Mouse (Mus musculus): ENCODE measurements around the gene Otop2. TPM values are rescaled to one million over a fixed set of nuclear protein-coding genes. Genes with fewer than 3 reads are reported as not detected.

The Otop2 gene
- polyA plus RNA-seq, 1 experiment from 2014 or later, result not detected

DNA sequence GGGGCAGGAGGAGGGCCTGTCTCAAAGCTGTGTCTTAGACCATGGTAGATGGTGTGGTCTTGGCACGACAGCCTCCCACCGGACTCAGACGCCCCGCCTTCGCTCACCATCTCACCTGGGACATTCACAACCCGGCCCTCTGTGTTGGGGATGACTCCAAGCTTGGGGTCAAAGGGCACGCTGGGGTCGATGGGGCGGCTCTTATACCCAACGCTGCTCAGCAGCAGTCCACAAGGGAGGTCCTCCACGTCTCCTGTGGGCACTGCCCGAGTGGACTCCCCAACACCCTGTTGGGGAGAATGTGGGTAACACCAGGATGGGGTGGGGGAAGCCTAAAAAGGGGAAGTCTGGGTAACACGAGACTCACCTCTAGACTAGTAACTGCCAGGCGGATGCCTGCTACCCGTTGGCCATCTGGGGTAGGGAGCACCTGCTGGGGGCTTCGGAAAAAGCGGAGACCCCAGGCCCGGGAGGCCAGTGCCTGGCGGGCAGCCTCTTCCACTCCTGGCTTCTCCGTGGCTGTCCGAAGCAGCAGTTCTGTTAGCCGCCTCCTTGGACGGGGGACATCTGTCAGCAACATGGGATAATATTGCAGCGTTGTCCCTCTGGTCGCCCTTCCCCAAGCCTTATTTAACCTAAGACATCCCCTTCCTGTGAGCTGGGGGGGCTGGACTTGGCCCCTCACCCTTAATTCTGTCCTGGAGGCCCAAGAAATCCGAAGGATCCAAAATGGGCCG, 37.5 kb upstream of the Otop2 start:
- H3K27ac ChIP-seq (replicated peaks), result no peak overlapping the region
- no peak overlapping the region for H3K9ac ChIP-seq
- peaks cover 20% of the 10 kb centered on the region for H3K36me3 ChIP-seq
- WGBS, result 92% methylated on average over 27 of the region's 27 CpGs
- H3K4me3 ChIP-seq, result no peak overlapping the region
- H3K4me2 ChIP-seq, result no peak overlapping the region
- no peaks in the 10 kb centered on the region for H3K9me3 ChIP-seq
- H3K4me1 ChIP-seq (replicated peaks), result peaks cover 37% of the 10 kb centered on the region
- peaks cover 51% of the 10 kb centered on the region for H3K27me3 ChIP-seq
- no peak for ATAC-seq (ENCODE audit: low read depth)

GRCm38 (mm10) chr11:115270148-115270861, 36.7 kb upstream of the Otop2 start:
- ATAC-seq (ENCODE audit: low read depth), result no peak; the same call in 1 of the 2 replicates
- H3K4me2 ChIP-seq, result no peak overlapping the region
- peaks cover 20% of the 10 kb centered on the region for H3K36me3 ChIP-seq
- no peak overlapping the region for H3K9ac ChIP-seq
- H3K4me1 ChIP-seq (replicated peaks), result peaks cover 41% of the 10 kb centered on the region
- 29% methylated on average over 19 of the region's 19 CpGs for WGBS
- H3K9me3 ChIP-seq, result no peaks in the 10 kb centered on the region
- H3K4me3 ChIP-seq, result no peak overlapping the region
- peaks cover 43% of the 10 kb centered on the region for H3K27me3 ChIP-seq
- H3K27ac ChIP-seq (replicated peaks), result no peak overlapping the region

- H3K4me1 ChIP-seq (replicated peaks), result peaks cover 41% of the 10 kb centered on the region
These were observed 35.9 kb upstream of the Otop2 start for GRCm38 (mm10) chr11:115271052-115271451.

DNA sequence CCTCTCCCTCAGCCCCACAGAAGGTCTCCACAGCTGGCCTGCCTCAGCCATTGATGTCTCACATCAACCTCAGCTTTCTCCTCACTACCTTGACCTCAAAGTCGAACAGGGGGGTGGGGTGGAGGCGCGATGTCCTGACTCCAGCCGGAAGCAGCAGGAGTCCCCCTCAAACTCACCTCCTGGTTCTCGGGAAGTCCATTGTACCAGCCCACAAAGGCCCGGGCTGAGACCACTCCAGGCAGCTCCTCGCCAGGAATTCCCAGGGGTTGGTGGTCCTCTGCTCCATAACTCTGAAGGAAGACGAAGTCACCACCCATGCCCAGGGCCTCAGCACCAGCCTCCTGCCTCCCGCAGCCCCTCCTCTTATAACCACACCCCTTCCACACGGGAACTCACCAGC, 35.5 kb upstream of the Otop2 start:
- no peak for ATAC-seq (ENCODE audit: low read depth)
- Histone ChIP-seq H3K4me3 (no peak overlapping the region), H3K36me3 (peaks cover 20% of the 10 kb centered on the region), H3K27me3 (peaks cover 32% of the 10 kb centered on the region), H3K9me3 (no peaks in the 10 kb centered on the region), H3K9ac (no peak overlapping the region), H3K4me2 (no peak overlapping the region), H3K4me1 (replicated peaks) (peaks cover 41% of the 10 kb centered on the region), H3K27ac (replicated peaks) (no peak overlapping the region)
- WGBS, result 75% methylated on average over 10 of the region's 10 CpGs

More at GRCm38 (mm10) chr11:115271052-115271451, 35.9 kb upstream of the Otop2 start:
- no peak for ATAC-seq (ENCODE audit: low read depth)
- H3K27ac ChIP-seq (replicated peaks), result no peak overlapping the region
- peaks cover 20% of the 10 kb centered on the region for H3K36me3 ChIP-seq
- H3K9me3 ChIP-seq, result no peaks in the 10 kb centered on the region
- no peak overlapping the region for H3K4me2 ChIP-seq
- H3K27me3 ChIP-seq, result peaks cover 36% of the 10 kb centered on the region
- 81% methylated on average over 9 of the region's 9 CpGs for WGBS
- H3K4me3 ChIP-seq, result no peak overlapping the region
- no peak overlapping the region for H3K9ac ChIP-seq

GRCm38 (mm10) chr11:115272894-115273498, 34.0 kb upstream of the Otop2 start:
- peaks cover 16% of the 10 kb centered on the region for H3K27me3 ChIP-seq
- no peak overlapping the region for H3K9ac ChIP-seq
- H3K4me1 ChIP-seq (replicated peaks), result peaks cover 36% of the 10 kb centered on the region
- 72% methylated on average over 10 of the region's 10 CpGs for WGBS
- no peak overlapping the region for H3K27ac ChIP-seq (replicated peaks)
- H3K36me3 ChIP-seq, result peaks cover 17% of the 10 kb centered on the region
- ATAC-seq (ENCODE audit: low read depth), result no peak
- H3K4me2 ChIP-seq, result no peak overlapping the region
- H3K9me3 ChIP-seq, result no peaks in the 10 kb centered on the region
- no peak overlapping the region for H3K4me3 ChIP-seq

GRCm38 (mm10) chr11:115273735-115274134, 33.2 kb upstream of the Otop2 start:
- peaks cover 40% of the 10 kb centered on the region for H3K4me1 ChIP-seq (replicated peaks)
- peaks cover 10% of the 10 kb centered on the region for H3K36me3 ChIP-seq
- no peak overlapping the region for H3K27ac ChIP-seq (replicated peaks)
- ATAC-seq (ENCODE audit: low read depth), result no peak
- no peaks in the 10 kb centered on the region for H3K9me3 ChIP-seq
- WGBS, result 73% methylated on average over 7 of the region's 7 CpGs
- no peak overlapping the region for H3K4me3 ChIP-seq
- no peak overlapping the region for H3K4me2 ChIP-seq
- H3K27me3 ChIP-seq, result peaks cover 9% of the 10 kb centered on the region
- no peak overlapping the region for H3K9ac ChIP-seq

DNA sequence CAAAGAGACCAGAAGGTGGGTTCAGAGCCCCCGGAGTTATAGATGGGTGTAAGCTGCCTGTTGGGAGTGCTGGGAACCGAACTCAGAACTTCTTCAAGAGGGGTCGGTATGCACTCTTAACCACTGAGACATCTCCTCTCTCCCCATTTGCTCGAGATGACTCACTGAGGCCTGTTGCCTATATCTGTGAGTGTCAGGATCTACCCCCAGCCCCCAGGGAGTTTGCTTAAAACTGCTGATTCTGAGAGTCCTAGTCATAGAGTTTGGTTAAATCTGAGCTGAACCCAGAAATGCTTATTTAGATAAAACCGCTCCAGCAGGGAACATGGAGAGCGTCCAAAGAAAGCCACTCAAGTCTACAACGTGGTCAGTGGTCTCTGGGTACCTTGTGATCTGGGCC, 32.8 kb upstream of the Otop2 start:
- no peaks in the 10 kb centered on the region for H3K9me3 ChIP-seq
- peaks cover 6% of the 10 kb centered on the region for H3K36me3 ChIP-seq
- no peak overlapping the region for H3K9ac ChIP-seq
- 88% methylated on average over 7 of the region's 7 CpGs for WGBS
- H3K4me1 ChIP-seq (replicated peaks), result peaks cover 40% of the 10 kb centered on the region
- no peak overlapping the region for H3K4me2 ChIP-seq
- no peak for ATAC-seq (ENCODE audit: low read depth)
- no peak overlapping the region for H3K4me3 ChIP-seq
- peaks cover 5% of the 10 kb centered on the region for H3K27me3 ChIP-seq
- no peak overlapping the region for H3K27ac ChIP-seq (replicated peaks)

DNA sequence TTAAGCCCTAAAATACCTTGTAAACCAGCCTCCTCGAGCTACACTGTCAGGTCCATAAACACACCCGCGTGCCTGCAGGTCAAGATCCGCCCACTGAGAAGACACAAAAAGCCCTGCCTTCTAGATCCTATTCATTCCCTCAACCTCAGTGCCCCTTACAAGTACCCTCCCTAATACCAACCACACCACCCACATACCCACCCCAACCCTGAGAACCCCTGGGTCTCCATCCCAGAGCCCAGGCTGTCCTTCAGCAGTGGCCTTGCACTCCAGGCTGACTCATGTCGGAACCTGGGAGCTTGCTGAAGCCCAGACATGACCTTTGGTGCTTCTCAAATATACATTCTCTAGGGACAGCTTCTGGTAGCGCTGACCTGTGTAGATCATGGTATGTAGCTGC, 32.2 kb upstream of the Otop2 start:
- WGBS, result 80% methylated on average over 6 of the region's 6 CpGs

GRCm38 (mm10) chr11:115275509-115275908, 31.5 kb upstream of the Otop2 start:
- no peaks in the 10 kb centered on the region for H3K36me3 ChIP-seq
- H3K9me3 ChIP-seq, result no peaks in the 10 kb centered on the region
- H3K4me1 ChIP-seq (replicated peaks), result peaks cover 35% of the 10 kb centered on the region
- peak overlapping the region; percentile 87 for H3K4me2 ChIP-seq
- H3K27ac ChIP-seq (replicated peaks), result no peak overlapping the region
- ATAC-seq (ENCODE audit: low read depth), result no peak
- H3K27me3 ChIP-seq, result no peaks in the 10 kb centered on the region
- 87% methylated on average over 6 of the region's 6 CpGs for WGBS
- no peak overlapping the region for H3K4me3 ChIP-seq
- H3K9ac ChIP-seq, result peak overlapping the region; percentile 87

More for the DNA sequence above, 32.2 kb upstream of the Otop2 start:
- ATAC-seq (ENCODE audit: low read depth), result no peak
- Histone ChIP-seq H3K9me3 (no peaks in the 10 kb centered on the region), H3K4me2 (no peak overlapping the region), H3K4me1 (replicated peaks) (peaks cover 40% of the 10 kb centered on the region), H3K27ac (replicated peaks) (no peak overlapping the region), H3K4me3 (no peak overlapping the region), H3K36me3 (no peaks in the 10 kb centered on the region), H3K9ac (no peak overlapping the region), H3K27me3 (no peaks in the 10 kb centered on the region; the same call in 1 of the 2 replicates)

GRCm38 (mm10) chr11:115275954-115276353, 31.0 kb upstream of the Otop2 start:
- peak overlapping the region; percentile 87 for H3K9ac ChIP-seq
- peak overlapping the region; percentile 92 for H3K27ac ChIP-seq (replicated peaks)
- H3K36me3 ChIP-seq, result no peaks in the 10 kb centered on the region
- peak overlapping the region; percentile 72 for H3K4me3 ChIP-seq
- H3K27me3 ChIP-seq, result no peaks in the 10 kb centered on the region
- peaks cover 35% of the 10 kb centered on the region for H3K4me1 ChIP-seq (replicated peaks)
- ATAC-seq (ENCODE audit: low read depth), result no peak
- no peaks in the 10 kb centered on the region for H3K9me3 ChIP-seq
- peak overlapping the region; percentile 87 for H3K4me2 ChIP-seq
- WGBS, result 63% methylated on average over 3 of the region's 3 CpGs

- under 1% methylated on average over 42 of the region's 42 CpGs for WGBS
- H3K27ac ChIP-seq (replicated peaks), result peak within 1 kb of the TSS; percentile 92
These were observed 30.0 kb upstream of the Otop2 start, which contains the start of gene Fdxr for GRCm38 (mm10) chr11:115276780-115277603. Gene Fdxr, minus strand, starts transcription at chr11:115277050.

More at GRCm38 (mm10) chr11:115276780-115277603, 30.0 kb upstream of the Otop2 start, which contains the start of gene Fdxr:
- Histone ChIP-seq H3K9me3 (no peaks in the 10 kb centered on the region), H3K27me3 (no peaks in the 10 kb centered on the region), H3K36me3 (no peaks in the 10 kb centered on the region), H3K9ac (peak within 1 kb of the TSS; percentile 87), H3K4me2 (peak within 1 kb of the TSS; percentile 87), H3K4me1 (replicated peaks) (peaks cover 35% of the 10 kb centered on the region), H3K4me3 (peak within 1 kb of the TSS; percentile 72)
- ATAC-seq (ENCODE audit: low read depth), result peak; percentile 97
